Mouse (Mus musculus): ENCODE data around the gene Ambra1.

The Ambra1 gene

DNA sequence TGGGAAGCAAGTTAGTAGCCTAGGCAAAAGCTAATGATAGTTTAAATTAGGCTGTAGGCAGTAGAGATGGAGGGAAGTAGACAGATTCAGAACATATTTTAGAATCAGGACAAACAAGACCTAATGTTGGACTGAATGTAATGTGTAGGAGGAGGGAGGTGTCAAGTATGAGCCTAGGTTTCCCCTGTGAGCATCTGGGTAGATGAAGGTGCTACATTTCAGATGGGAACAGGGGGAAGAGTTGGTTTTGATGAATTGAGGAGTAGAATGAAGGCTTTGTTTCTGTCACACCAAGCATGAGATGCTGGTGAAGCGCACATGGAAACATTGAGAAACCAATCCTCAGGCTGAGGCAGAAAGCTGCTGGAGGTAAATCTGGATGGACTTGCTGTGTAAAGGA is 9.7 kb downstream of the Ambra1 start:
- DNase-seq (ENCODE audit: low spot score) = no peak

DNA sequence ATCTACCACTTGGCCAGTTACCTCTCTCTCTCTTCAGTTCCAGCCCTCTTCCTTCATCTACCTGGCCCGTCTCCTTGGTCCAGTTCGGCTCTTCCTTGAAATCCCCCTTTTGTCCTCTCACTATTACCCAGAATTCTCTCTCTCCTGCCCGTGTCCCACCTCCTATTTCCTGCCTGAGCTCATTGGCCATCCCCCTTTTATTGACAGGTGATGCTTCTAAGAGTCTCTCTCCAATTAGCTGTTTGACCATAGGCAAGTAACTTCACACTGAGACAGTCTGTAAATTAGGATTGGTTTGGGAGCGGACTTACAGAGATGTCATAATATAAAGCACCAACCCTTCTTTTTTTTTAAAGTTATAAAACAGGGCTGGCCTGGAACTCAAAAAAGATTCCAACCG is 14.8 kb downstream of the Ambra1 start:
- no peak for DNase-seq (ENCODE audit: low spot score)

DNA sequence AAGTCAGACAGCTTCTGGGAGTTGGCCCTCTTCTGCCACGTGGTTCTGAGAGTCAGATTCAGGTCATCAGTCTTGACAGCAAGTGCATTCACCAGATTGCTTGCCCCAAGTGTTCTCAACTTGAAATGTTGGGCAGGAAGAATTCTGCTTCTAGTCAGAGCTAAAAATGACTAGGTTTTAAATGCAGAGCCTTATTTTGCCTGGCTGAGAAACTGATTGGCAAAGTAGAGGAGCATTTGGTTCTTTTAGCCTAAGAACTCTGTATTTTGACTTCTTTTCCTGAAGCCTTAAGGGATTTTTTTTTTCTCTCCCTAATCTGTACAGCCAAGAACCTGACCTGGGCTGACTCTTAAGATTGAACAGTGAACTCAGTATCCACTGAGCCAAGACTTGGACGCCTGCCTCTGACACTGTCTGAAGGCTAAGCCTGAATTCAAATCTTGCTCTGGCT is 19.9 kb downstream of the Ambra1 start:
- no peak for DNase-seq (ENCODE audit: low spot score)

DNA sequence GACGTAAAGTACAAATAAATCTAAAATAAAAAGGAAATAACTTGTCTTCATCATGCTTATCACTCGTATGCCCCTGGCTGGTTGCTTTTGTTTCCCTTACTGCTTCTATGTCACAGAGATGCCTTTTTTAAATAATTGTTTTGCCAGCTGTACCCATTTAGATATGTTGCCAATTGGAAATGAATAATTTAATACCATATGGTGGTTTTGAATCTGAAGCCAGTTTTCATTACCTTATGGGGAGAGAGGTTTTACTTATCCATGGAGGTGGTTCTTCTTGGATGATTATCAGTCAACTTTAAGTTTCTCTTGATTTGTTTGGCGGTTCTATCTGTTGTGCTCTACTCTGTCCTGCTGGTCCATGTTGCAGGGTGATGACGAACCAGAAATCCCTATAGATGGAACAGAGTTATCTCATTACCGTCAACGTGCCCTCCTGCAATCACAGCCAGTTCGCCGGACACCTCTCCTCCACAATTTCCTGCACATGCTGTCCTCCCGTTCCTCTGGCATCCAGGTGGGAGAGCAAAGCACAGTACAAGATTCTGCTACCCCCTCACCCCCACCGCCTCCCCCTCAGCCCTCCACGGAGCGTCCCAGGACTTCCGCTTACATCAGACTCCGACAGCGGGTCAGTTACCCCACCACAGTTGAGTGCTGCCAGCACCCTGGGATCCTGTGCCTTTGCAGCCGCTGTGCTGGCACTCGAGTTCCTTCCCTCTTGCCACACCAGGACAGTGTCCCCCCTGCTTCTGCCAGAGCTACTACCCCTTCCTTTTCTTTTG is 42.2 kb downstream of the Ambra1 start:
- DNase-seq (ENCODE audit: low spot score) = no peak

DNA sequence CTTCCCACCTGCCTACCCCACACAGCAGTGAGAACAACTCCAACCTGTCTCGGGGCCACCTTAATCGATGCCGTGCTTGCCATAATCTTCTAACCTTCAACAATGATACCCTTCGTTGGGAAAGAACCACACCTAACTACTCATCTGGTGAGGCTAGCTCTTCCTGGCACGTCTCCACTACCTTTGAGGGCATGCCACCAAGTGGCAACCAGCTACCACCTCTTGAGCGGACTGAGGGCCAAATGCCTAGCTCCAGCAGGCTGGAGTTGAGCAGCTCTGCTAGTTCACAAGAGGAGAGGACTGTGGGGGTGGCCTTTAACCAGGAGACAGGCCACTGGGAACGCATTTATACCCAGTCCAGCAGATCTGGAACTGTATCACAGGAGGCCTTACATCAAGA is 43.4 kb downstream of the Ambra1 start:
- no peak for DNase-seq (ENCODE audit: low spot score)

DNA sequence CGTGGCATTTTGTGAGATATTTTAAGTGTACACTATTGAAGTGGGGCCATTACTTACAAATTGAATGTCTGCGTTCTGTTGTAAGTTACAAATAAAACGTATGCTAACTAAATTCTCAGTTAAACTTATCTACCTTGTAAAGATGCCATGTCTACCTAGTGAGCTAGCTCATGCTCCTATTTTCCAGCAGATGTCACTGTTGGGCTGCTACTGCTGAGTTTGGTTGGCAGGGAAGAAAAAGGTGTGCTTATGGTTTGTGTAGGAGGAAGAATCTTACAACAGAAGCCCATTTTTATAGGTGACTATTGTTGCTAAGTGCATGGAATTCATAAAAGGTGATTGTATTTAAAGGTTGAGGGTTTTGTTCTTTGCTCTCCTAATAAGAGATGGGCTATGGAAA is 49.2 kb downstream of the Ambra1 start:
- no peak for DNase-seq (ENCODE audit: low spot score)

DNA sequence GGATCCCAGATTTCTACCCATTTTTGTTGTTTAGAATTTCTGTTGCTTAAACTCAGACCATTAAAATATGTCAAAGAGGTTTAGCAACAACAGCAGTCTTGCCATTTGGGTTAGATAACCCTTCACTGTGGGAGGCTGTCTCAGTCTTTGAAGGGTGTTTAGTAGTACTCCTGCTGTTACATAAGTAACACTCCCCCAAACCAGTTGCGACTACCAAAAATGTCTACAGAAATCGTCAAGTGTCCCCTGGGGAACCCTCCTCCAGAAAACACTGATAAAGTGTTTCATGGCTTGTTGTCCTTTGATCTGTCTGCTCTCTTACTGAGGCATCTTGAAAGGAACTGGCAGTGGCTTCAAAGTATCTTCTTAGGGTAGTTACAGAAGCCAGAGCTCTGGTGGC is 61.7 kb downstream of the Ambra1 start:
- DNase-seq (ENCODE audit: low spot score) = no peak

DNA sequence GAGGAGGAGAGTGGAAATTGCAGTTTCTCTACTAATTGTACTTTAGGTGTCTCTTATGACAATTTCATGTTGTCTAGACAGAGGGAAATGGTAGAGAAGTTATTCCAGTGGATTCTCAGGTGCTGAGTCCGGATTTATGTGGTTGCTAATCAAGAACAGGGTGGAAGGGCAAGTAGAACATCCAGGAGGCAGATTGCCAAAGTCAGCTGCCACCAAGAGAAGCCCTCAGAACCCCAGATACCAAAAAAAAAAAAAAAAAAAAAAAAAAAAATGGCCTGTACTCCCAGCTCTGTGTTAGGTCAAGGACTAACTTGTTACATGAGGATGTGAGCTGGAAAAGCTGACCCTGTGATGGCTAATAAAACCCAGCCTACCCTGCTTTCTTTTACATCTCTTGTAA is 62.4 kb downstream of the Ambra1 start:
- no peak for DNase-seq (ENCODE audit: low spot score)

DNA sequence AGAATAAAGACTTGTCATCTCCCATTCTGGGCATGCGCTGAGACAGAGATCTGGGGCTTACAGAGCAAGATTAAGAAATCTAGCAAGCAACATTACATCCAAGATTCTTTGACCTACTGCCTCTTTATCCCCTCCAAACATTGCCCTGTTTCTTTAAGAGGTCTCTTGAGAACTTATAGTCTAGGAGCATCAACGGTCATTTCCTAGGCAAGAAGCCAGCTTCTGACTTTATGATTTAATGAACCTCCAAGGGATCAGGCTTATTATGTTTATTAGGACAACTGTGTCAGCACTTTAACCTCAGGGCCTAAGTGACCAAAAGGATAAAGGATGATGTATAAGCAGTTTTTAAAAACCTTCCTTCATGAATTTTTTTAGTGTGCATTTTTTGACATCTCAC is 64.5 kb downstream of the Ambra1 start:
- no peak for DNase-seq (ENCODE audit: low spot score)

DNA sequence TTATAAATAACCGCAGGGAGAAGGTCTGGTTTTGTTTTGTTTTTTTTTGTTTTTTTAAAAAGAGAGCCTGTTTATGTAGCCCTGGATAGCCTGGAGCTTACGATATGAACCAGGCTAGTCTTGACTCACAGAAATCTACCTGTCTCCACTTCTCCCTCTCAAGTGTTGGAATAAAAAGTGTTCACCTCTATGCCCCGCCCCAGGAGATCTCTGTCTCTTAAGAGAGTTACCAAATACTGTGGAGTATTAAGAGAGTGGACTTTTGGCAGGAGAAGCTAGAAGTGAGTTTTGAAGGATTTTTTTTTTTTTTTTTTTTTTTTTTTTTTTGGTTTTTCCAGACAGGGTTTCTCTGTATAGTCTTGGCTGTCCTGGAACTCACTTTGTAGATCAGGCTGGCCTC is 65.2 kb downstream of the Ambra1 start:
- no peak for DNase-seq (ENCODE audit: low spot score)

DNA sequence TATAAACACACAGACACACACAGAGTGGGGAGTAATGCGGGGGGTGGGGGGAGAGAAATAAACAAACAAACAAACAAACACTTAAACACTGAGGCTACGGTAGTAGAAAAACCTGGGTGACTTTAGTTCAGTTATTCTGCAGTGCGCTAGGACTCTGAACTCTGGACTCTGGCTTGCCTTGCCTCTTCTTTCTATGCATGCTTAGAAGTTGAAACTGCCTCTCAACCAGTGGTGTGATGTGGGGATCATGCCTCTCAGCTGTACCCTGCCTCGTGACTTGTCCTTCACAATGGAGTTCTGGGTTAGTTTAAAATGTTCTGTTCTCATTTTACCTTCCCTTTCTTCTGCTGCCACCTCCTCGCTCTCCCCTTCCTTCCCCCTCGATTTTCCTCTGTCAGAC is 81.5 kb downstream of the Ambra1 start:
- DNase-seq (ENCODE audit: low spot score) = no peak

DNA sequence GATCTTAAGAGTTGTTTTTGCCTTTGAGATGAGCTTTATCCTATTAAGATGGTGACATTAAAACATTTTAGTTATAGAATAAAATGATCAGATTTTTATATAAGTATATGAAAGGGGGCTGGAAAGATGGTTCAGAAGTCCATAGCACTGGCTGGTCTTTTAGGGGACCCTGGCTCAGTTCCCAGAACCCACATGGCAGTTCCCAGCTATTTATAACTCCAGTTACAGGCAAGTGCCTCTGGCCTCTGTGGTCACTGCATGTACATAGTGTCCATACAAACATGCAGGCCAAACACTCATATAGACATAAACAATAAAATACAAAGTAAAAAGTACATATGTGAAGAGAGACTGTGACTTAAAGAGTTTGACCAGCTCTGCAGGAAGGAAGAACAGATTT is 86.8 kb downstream of the Ambra1 start:
- DNase-seq (ENCODE audit: low spot score) = no peak

DNA sequence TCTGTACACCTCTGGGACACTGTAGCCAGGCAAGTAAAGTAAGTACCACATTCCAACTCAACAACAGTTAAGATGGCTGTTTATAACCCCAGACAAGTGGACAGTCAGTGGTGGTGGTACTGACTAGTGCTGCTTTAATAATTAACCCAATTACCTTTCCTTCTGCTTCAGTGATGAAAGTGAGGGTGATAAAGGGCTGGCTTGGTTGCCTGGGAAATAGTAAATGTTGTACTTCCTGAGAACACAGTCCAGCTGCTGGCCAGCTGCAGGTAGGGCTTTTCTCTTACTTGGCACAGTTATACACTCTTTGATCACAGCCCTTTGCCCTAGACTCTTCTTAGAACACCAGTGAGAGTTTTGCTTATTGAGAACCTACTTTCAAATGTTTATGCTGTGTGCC is 102.3 kb downstream of the Ambra1 start:
- no peak for DNase-seq (ENCODE audit: low spot score)

DNA sequence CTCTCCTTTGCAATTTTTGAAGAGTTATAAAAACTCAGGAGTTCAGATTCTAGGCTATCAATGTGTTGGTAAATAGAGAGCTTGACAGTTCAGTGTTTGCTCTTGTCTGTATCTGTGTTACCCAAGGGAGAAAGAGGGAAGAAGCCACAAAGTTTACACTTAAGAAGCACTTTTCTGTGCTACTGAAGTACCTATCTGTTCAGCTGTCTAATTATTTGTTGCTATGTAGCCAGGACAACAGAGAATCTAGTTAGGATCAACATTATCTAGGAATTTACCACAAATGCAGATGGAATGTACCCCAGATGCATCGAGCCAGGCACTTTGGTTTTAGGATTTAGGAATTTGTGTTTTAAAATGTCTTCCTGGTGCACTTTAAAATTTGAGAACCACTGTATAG is 104.3 kb downstream of the Ambra1 start:
- no peak for DNase-seq (ENCODE audit: low spot score)

DNA sequence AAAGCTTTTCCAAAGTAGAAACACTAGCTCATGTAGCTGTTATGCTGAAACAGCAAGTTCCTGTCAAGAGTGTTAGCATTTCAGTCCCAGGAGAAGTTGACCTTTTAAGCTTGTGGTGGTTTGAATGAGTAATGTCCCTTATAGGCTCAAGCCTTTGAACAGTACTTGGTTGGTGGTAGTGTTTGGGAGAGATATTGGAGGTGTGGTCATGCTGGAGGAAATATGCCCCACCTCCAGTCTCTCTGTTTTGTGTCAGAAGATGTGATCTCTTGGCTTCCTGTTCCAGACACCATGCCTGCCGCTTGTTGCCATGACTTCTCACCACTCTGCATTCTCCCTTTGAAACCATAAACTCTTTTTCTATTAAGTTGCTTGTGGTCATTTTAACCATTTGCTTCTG is 105.1 kb downstream of the Ambra1 start:
- DNase-seq (ENCODE audit: low spot score) = no peak

DNA sequence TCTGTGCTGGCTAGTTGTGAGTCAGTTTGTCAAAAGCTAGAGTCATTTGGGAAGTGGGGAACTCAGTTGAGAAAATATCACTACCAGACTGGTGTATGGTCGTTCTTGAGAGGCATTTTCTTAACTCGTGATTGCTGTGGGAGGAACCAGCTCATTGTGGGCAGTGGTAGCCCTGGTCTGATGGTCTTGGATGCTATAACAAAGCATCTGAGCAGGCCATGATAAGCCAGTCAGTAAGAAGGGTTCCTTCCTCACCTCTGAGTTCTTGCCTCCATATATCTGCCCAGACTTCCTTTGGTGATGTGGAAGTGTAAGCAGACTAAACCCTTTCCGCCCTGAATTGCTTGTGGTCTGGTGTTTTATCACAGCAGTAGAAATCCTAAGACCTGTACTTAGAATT is 105.7 kb downstream of the Ambra1 start:
- DNase-seq (ENCODE audit: low spot score) = no peak

DNA sequence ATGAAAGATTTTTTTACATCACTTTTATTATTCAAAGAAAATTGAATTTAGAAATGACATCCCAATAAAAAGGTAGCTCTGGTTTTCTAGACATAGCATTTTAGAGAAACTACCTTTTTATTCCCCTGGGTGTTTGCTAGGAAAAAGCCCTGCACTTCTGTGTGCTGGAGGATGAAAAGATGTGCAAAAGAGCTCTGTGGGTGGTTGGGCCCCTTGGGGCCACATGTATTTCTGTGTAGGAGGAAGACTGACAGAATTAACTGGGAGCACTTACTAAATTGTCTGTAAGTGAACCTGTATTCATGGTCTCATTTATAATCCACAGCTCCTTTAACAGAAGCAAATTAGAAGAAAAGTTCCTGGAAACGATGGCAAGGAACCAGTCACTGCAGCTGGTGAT is 114.2 kb downstream of the Ambra1 start:
- DNase-seq (ENCODE audit: low spot score) = no peak

DNA sequence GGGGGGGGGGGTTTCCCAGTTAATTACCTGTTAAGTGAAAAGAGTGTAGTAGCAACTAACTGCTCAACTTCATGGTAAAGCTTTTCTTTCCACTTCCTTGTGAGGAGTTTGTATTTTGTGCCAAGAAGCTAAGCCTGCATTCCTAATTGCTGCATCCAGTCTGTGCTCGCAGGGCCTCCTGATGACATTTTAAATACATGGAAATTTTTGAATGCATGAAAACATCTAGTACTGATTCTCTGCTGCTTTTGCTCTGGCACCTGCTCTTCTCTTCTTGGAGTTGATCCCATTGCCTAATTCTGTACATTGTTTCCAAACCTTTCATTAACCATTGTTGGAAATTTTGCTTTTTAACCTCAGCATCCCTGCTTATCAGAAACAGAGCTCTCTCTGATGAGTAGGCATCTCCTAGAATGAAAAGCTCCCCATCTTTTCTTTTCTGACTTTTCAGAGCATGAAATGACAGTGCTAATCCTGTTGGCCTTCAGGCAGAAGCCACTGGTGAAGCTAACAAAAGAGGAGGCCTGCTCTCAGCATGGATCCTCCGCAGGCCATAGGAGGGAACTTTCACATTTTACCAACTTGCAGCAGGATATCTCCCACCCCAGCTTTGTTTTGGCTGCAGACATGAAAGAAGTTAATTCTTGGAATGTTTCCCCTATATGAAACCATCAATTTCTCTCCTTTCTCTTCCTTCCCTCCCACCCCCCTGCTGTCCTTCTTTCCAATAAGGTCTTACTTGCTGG is 122.7 kb downstream of the Ambra1 start:
- DNase-seq (ENCODE audit: low spot score) = no peak

DNA sequence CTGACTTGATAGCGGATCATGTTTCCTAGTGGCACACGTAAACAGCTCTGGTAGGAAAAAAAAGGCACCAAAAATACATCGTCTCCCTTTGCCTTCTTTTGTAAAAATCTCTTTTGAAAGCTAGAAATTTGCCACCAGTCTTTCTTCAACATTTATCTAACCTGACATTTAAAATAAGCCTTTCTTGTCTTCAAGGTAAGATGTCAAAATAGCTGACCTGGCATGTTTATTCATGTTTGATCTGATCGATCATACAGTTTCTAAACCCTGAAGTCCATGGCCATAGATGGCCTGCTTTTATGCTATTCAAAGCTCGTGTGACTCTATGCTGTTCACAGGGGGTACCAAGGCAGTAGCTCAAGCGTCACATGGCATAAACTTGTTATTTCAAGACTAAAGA is 124.6 kb downstream of the Ambra1 start:
- DNase-seq (ENCODE audit: low spot score) = no peak

DNA sequence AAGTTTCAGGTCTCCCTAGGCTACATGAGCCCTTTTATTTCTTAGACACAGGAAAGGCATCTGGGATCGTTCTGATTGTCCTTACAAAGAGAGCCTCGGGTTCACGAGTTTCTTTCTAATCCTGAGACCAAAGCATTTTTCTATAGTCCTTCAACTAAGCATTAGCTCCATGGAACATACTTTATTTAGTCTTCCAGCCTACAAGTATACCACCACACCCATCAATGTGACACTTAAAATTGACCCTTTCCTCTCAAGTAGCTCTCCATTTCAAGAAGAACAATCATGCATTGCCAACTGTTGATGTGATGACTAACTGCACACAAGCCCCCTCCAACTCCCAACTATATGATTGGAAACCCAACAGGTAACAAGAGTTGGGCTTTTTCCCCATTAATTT is 127.0 kb downstream of the Ambra1 start:
- DNase-seq (ENCODE audit: low spot score) = no peak

DNA sequence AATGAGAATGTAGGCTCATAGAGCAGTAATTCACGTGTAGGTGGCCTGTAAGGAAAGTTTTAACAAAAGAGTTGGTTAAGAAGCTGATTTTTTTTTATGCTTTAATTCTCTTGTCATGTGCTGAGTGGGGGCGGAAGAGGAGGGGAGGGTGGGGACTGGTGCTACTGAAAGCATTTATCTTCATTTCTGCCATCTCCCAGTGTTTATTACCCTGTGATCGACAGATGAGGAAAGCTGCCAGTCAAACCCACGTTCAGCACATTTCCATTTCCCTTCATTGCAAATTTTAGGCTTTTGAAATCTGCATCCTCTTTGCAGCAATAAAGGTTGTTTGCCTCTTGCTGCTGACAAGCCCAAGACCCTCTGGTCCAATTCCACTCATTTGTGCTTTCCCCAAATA is 129.5 kb downstream of the Ambra1 start:
- DNase-seq (ENCODE audit: low spot score) = no peak

DNA sequence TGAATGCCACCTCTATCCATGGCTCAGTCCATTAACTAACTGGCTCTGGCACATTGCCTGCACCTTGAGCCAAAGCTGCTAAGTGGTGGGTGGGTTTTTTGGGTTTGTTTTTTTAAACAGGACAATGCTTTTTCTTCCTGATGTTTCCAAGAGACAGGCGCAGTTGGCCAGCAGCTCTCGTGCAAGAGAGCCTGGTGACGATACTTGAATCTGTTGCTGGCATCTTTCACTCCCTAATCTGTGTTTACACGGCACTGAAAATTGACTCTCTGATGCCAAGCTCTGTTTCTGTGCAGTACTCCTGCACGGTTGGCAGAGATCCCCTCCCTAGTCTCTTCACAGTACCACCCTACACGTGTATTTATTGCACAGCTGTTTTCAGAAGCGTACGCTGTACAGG is 140.8 kb downstream of the Ambra1 start:
- DNase-seq (ENCODE audit: low spot score) = no peak

DNA sequence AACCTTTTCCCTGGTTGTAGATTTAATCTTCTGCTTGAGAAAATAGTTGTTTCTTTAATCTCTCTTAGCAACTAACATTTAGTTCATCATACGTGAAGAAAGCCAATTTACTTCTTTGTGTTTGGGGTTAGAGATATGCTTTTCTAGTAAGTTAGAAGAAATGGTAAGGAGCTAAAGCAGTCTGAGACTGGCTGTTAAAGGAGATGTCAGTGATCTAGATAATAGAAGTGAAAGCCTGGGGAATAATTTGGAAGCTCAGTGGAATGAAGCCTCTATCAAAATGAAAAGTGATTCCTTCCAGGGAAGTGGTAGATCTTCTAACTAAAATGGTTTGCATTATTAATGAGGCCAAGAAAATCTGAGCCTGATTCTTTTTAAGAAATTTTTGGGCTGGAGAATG is 141.3 kb downstream of the Ambra1 start:
- DNase-seq (ENCODE audit: low spot score) = no peak

DNA sequence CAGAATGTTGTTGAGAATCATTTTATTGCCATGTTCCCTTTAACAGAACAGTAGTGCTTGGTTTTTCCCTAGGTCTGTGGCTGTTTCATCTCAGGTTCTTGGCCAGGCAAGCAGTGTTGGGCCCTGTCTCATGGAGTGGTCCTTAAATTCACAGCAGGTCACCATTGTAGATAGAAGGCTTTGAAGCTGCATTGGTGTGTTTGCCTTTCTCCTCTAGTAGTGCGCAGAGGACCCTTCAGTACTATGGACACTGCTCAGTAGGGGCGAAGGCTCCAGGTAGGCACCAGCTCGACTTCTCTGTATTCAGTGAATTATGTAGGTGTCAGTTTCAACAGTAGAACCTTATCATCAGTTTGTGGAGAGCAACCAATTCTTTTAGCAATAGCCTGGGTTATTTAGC is 142.7 kb downstream of the Ambra1 start:
- no peak for DNase-seq (ENCODE audit: low spot score)

All from urinary bladder, postnatal 10 days (tissue).